Mouse (Mus musculus): ENCODE measurements at regions not wholly inside any gene's neighbourhood (a gene's known extent, or its start where the extent isn't known, plus 50 kb on each side); places are given as distances from the start of the nearest gene placed in this dataset.

DNA sequence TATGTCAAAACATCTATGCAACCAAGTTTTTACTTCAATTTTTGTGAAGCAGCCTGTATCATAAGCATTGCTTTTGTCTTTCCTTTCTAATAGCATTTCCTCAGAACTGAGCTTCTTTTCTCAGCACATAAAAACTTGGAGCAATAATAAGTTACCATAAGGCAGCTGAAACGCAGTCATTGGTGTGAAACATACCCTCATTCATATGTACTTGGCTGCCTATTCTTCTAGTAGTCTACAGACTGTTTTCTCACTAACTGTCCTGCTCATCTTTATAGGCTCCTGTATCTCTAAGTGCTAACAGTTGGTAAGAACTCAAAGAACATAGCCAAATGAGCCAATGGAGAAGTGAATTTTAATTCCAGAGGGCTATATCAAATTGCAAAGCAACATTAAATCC is 454.6 kb upstream of the Ptprd start:
- no peak for ATAC-seq (replicated peaks; ENCODE audit: extremely low read depth, insufficient read depth, low FRiP score)
- no peak overlapping the region for H3K9ac ChIP-seq (ENCODE audit: low read length)
- WGBS, result 67% methylated on average over 1 of the region's 1 CpGs

DNA sequence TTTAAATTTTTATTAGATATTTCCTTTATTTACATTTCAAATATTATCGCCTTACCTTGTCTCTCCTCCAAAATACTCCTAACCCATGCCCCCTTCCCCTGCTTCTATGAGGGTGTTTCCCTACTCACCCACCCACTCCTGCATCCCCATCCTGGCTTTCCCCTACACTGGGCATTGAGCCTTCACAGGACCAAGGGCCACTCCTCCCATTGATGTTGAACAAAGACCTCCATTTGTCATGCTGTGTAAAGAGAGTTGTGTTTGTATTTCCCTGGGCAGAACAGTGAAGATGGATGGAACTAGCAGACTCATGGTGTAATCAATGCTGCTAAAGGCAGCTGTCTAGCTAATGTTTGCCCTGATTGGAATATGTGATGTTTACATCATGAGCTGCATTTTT is 431.0 kb upstream of the Ptprd start:
- ATAC-seq (replicated peaks; ENCODE audit: extremely low read depth, insufficient read depth, low FRiP score), result no peak
- no peaks in the 10 kb centered on the region for H3K9me3 ChIP-seq (replicated peaks; ENCODE audit: control insufficient read depth, low read length)
- H3K4me3 ChIP-seq (ENCODE audit: low read length), result no peak overlapping the region
- H3K36me3 ChIP-seq (ENCODE audit: control insufficient read depth, insufficient read depth), result no peaks in the 10 kb centered on the region
- no peak overlapping the region for H3K4me2 ChIP-seq (ENCODE audit: low read depth, low read length)
- H3K27me3 ChIP-seq (ENCODE audit: control insufficient read depth, insufficient read depth, low read length), result no peaks in the 10 kb centered on the region
- whole genome bisulfite sequencing, result 74% methylated on average over 1 of the region's 1 CpGs
- no peak overlapping the region for H3K9ac ChIP-seq (ENCODE audit: low read length)
- no peaks in the 10 kb centered on the region for H3K4me1 ChIP-seq (ENCODE audit: control insufficient read depth, insufficient read depth, low read length)
- H3K27ac ChIP-seq (ENCODE audit: low read length), result no peak overlapping the region

More for the DNA sequence above, 454.6 kb upstream of the Ptprd start:
- Histone ChIP-seq H3K36me3 (ENCODE audit: control insufficient read depth, insufficient read depth) (no peaks in the 10 kb centered on the region), H3K4me1 (ENCODE audit: control insufficient read depth, insufficient read depth, low read length) (no peaks in the 10 kb centered on the region), H3K27ac (ENCODE audit: low read length) (no peak overlapping the region), H3K9me3 (replicated peaks; ENCODE audit: control insufficient read depth, low read length) (no peaks in the 10 kb centered on the region), H3K27me3 (ENCODE audit: control insufficient read depth, insufficient read depth, low read length) (no peaks in the 10 kb centered on the region), H3K4me3 (ENCODE audit: low read length) (no peak overlapping the region), H3K4me2 (ENCODE audit: low read depth, low read length) (no peak overlapping the region)

GRCm38 (mm10) chr4:78606461-78606830 is 394.7 kb upstream of the Ptprd start:
- peak overlapping the region; percentile 34 for H3K9ac ChIP-seq (ENCODE audit: low read length)
- WGBS, result 17% methylated on average over 18 of the region's 18 CpGs
- H3K27ac ChIP-seq (ENCODE audit: low read length), result no peak overlapping the region
- 0 out of 2 replicates have a peak, but pooled peaks cover 2% of the 10 kb centered on the region for H3K4me1 ChIP-seq (ENCODE audit: control insufficient read depth, insufficient read depth, low read length)
- peak overlapping the region; percentile 50 for H3K4me3 ChIP-seq (ENCODE audit: low read length)
- no peaks in the 10 kb centered on the region for H3K9me3 ChIP-seq (replicated peaks; ENCODE audit: control insufficient read depth, low read length)
- peak overlapping the region; percentile 68 for H3K4me2 ChIP-seq (ENCODE audit: low read depth, low read length)
- no peaks in the 10 kb centered on the region for H3K27me3 ChIP-seq (ENCODE audit: control insufficient read depth, insufficient read depth, low read length)
- H3K36me3 ChIP-seq (ENCODE audit: control insufficient read depth, insufficient read depth), result no peaks in the 10 kb centered on the region
- no peak for ATAC-seq (replicated peaks; ENCODE audit: extremely low read depth, insufficient read depth, low FRiP score)

DNA sequence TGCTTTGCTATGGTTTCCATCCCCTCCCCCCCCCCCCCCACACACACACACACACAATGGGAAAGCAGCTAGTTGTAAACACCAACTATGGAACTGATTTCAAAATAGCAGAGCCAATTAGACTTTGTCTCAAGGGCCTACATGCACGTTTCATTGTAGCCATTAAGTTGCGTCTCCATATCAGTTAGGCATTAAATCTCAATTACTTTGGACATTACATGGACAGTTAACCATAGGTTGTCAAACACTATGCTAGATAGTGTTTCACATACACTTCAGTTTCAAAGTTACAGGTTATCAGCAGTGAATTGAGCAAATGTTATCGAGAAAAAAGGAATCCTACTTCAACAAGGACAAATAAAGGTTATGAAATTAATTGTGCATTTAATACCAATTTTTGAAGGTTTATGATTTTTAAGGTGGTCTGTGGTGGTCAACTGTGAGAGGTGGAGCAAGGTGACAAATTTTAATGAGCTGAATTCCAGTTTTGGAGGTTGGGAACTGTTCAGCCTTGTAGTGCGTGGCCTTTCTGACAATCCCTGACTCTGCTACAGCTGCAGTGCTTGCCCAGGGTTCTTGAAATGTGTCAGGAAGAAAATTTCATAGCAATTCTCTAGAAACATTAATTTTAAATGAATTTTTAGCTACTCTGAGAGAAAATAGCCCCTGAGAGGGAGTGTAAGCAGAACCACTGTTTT is 394.2 kb upstream of the Ptprd start:
- no peaks in the 10 kb centered on the region for H3K36me3 ChIP-seq (ENCODE audit: control insufficient read depth, insufficient read depth)
- no peaks in the 10 kb centered on the region for H3K9me3 ChIP-seq (replicated peaks; ENCODE audit: control insufficient read depth, low read length)
- ATAC-seq (replicated peaks; ENCODE audit: extremely low read depth, insufficient read depth, low FRiP score), result no peak
- H3K4me1 ChIP-seq (ENCODE audit: control insufficient read depth, insufficient read depth, low read length), result 0 out of 2 replicates have a peak, but pooled peaks cover 2% of the 10 kb centered on the region
- peak overlapping the region; percentile 50 for H3K4me3 ChIP-seq (ENCODE audit: low read length)
- no peaks in the 10 kb centered on the region for H3K27me3 ChIP-seq (ENCODE audit: control insufficient read depth, insufficient read depth, low read length)
- H3K27ac ChIP-seq (ENCODE audit: low read length), result no peak overlapping the region
- H3K9ac ChIP-seq (ENCODE audit: low read length), result peak overlapping the region; percentile 34
- 76% methylated on average over 4 of the region's 4 CpGs for WGBS
- peak overlapping the region; percentile 68 for H3K4me2 ChIP-seq (ENCODE audit: low read depth, low read length)

DNA sequence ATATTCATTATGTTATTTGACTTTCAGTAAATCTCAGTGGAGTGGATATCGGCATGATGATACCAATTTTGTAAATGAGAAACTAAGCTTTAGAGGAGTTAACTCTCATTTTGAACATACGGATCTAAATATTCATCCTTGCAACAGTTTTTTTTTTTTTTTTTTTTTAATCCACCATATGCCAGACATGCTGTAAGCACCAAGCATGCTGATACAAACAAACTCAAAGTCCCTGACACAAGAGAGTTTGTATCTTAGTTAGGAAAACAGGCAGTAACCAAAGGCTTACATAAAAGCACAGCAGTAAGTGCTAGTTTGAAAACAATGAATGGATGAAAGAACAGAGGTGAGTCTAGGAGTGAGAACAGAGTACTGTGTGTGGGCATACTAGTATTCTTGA is 369.8 kb upstream of the Ptprd start:
- Histone ChIP-seq H3K9ac (ENCODE audit: low read length) (no peak overlapping the region), H3K27ac (ENCODE audit: low read length) (no peak overlapping the region), H3K27me3 (ENCODE audit: control insufficient read depth, insufficient read depth, low read length) (no peaks in the 10 kb centered on the region), H3K4me3 (ENCODE audit: low read length) (no peak overlapping the region), H3K4me1 (ENCODE audit: control insufficient read depth, insufficient read depth, low read length) (no peaks in the 10 kb centered on the region), H3K36me3 (ENCODE audit: control insufficient read depth, insufficient read depth) (no peaks in the 10 kb centered on the region), H3K4me2 (ENCODE audit: low read depth, low read length) (no peak overlapping the region), H3K9me3 (replicated peaks; ENCODE audit: control insufficient read depth, low read length) (no peaks in the 10 kb centered on the region)
- 91% methylated on average over 2 of the region's 2 CpGs for WGBS
- ATAC-seq (replicated peaks; ENCODE audit: extremely low read depth, insufficient read depth, low FRiP score), result no peak

DNA sequence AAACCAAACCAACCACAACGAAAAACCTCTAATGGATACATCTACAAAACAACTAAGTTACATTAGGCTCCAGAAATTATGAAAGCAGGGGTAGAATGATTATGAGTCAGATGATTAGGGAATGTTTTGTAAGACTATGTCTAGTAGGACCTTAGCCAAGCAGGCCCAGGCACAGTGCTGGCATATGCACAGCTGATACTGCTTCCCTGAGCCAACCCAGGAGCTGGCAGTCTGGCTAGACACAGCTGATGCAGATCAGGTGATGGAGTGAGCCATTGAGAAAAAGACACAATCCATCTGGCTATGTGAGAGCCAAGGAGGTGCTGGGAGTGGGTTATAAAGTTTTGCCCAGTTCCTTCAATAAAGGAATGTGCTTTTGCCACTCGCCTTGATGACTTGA is 353.6 kb upstream of the Ptprd start:
- H3K4me3 ChIP-seq (ENCODE audit: low read length), result no peak overlapping the region
- H3K27ac ChIP-seq (ENCODE audit: low read length), result no peak overlapping the region
- H3K27me3 ChIP-seq (ENCODE audit: control insufficient read depth, insufficient read depth, low read length), result no peaks in the 10 kb centered on the region
- no peaks in the 10 kb centered on the region for H3K36me3 ChIP-seq (ENCODE audit: control insufficient read depth, insufficient read depth)
- no peaks in the 10 kb centered on the region for H3K4me1 ChIP-seq (ENCODE audit: control insufficient read depth, insufficient read depth, low read length)
- WGBS, result 75% methylated on average over 2 of the region's 2 CpGs
- no peaks in the 10 kb centered on the region for H3K9me3 ChIP-seq (replicated peaks; ENCODE audit: control insufficient read depth, low read length)
- no peak overlapping the region for H3K9ac ChIP-seq (ENCODE audit: low read length)
- no peak overlapping the region for H3K4me2 ChIP-seq (ENCODE audit: low read depth, low read length)
- ATAC-seq (replicated peaks; ENCODE audit: extremely low read depth, insufficient read depth, low FRiP score), result no peak
